Mouse (Mus musculus): ENCODE data around the gene Cox7a2. TPM values are rescaled to one million over a fixed set of nuclear protein-coding genes. Genes with fewer than 3 reads are reported as not detected.
A peak's percentile ranks its signal among the peaks of the same experiment; 100 is the strongest.

Cox7a2 gene
- polyA plus RNA-seq, 1 experiment from 2014 or later: 965 TPM

- Histone ChIP-seq H3K36me3 (ENCODE audit: control insufficient read depth, insufficient read depth, low read length) (no peaks in the 10 kb centered on the region), H3K4me3 (ENCODE audit: low read depth, low read length) (no peak overlapping the region), H3K4me2 (replicated peaks; ENCODE audit: low read depth) (no peak overlapping the region), H3K27me3 (ENCODE audit: control insufficient read depth, insufficient read depth, low read length) (no peaks in the 10 kb centered on the region), H3K27ac (replicated peaks) (no peak overlapping the region), H3K9me3 (ENCODE audit: control insufficient read depth, low read length) (no peaks in the 10 kb centered on the region), H3K9ac (ENCODE audit: low read length) (no peak overlapping the region), H3K4me1 (replicated peaks; ENCODE audit: control insufficient read depth, insufficient read depth) (no peaks in the 10 kb centered on the region)
- DNase-seq (ENCODE audit: low spot score) (no peak), ATAC-seq (ENCODE audit: low FRiP score, low TSS enrichment) (no peak)
- 32% methylated on average over 5 of the region's 5 CpGs for WGBS
- TF ChIP-seq CTCF (IDR thresholded peaks at IDR 0.05; ENCODE audit: low read depth) (peak; percentile 81), EP300 (optimal IDR thresholded peaks at IDR 0.05) (no peak)
Observed at GRCm38 (mm10) chr9:79723090-79723489, 36.6 kb downstream of the Cox7a2 start.

DNA sequence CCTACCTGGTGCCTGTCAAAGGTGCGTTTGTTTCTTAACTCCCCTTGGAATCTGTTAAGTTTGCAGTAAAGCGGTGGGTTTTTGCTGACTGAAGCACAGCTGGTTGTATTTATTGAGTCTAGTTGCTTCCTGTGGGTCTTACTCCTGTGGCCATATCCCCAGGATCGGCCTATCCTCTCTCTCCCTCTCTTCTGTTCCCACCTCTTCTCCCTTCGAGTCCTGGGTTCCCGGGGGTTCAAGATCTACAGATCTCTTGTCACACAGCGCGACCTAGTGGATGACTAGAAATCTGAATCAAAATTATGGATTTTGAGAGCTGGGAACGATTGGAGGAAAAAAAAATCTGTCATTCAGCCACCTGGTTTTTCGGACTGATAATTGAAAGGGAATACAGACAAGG is 38.6 kb downstream of the Cox7a2 start:
- Histone ChIP-seq H3K9me3 (ENCODE audit: control insufficient read depth, low read length) (no peaks in the 10 kb centered on the region), H3K4me2 (replicated peaks; ENCODE audit: low read depth) (no peak overlapping the region), H3K27ac (replicated peaks) (no peak overlapping the region), H3K36me3 (ENCODE audit: control insufficient read depth, insufficient read depth, low read length) (no peaks in the 10 kb centered on the region), H3K27me3 (ENCODE audit: control insufficient read depth, insufficient read depth, low read length) (no peaks in the 10 kb centered on the region), H3K4me1 (replicated peaks; ENCODE audit: control insufficient read depth, insufficient read depth) (no peaks in the 10 kb centered on the region), H3K9ac (ENCODE audit: low read length) (no peak overlapping the region), H3K4me3 (ENCODE audit: low read depth, low read length) (no peak overlapping the region)
- peak; percentile 46 for DNase-seq (ENCODE audit: low spot score)
- WGBS: 12% methylated on average over 9 of the region's 9 CpGs
- no peak for ATAC-seq (ENCODE audit: low FRiP score, low TSS enrichment)
- TF ChIP-seq CTCF (IDR thresholded peaks at IDR 0.05; ENCODE audit: low read depth): peak; percentile 83
- no peak for TF ChIP-seq EP300 (optimal IDR thresholded peaks at IDR 0.05)

DNA sequence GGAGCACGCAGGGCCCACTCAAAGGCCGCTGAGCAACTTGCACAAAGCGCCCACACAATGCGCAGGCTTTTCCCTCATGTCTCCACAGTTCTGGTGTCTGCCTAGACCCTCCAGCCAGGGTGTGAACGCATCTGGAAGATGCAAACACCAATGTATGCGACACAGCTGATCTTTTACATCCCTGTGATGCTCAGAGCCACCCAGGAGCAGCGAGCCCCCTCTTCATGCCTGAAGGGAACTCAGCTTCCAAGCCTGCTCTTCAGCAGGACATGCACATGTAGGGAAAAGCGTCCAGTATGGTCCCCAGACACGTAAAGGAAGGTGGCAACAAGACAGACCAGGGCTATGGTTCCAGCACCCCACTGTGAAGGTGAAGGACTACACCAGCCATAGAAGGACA is 39.5 kb downstream of the Cox7a2 start:
- ATAC-seq (ENCODE audit: low FRiP score, low TSS enrichment) (no peak), DNase-seq (ENCODE audit: low spot score) (no peak)
- H3K27me3 ChIP-seq (ENCODE audit: control insufficient read depth, insufficient read depth, low read length): no peaks in the 10 kb centered on the region
- no peaks in the 10 kb centered on the region for H3K4me1 ChIP-seq (replicated peaks; ENCODE audit: control insufficient read depth, insufficient read depth)
- H3K4me3 ChIP-seq (ENCODE audit: low read depth, low read length): no peak overlapping the region
- no peaks in the 10 kb centered on the region for H3K36me3 ChIP-seq (ENCODE audit: control insufficient read depth, insufficient read depth, low read length)
- H3K27ac ChIP-seq (replicated peaks): no peak overlapping the region
- TF ChIP-seq EP300 (optimal IDR thresholded peaks at IDR 0.05) (no peak), CTCF (IDR thresholded peaks at IDR 0.05; ENCODE audit: low read depth) (no peak)
- WGBS: 71% methylated on average over 9 of the region's 9 CpGs
- H3K9me3 ChIP-seq (ENCODE audit: control insufficient read depth, low read length): no peaks in the 10 kb centered on the region
- no peak overlapping the region for H3K9ac ChIP-seq (ENCODE audit: low read length)
- H3K4me2 ChIP-seq (replicated peaks; ENCODE audit: low read depth): no peak overlapping the region

DNA sequence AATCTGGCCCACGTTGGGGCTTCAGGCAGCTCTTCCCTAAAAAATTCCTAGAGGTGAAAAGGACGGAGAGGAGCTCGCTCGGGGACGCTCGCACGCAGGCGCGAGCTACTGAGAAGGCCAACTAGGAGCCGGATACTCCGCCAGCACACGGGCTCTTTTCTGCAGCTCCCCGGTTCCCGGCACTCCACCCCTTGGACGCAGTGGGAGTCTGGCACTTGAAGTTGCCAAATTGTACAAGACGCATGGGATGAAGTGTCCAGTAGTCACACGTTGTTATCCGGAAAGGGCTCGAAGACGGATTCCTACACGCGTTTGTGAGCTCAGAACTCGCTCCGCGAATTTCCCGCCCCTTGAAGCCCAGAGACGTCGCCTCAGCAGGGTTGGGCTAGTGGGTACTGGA is 40.2 kb downstream of the Cox7a2 start:
- TF ChIP-seq CTCF (IDR thresholded peaks at IDR 0.05; ENCODE audit: low read depth) (peak; percentile 7; the same call in 1 of the 2 replicates), EP300 (optimal IDR thresholded peaks at IDR 0.05) (no peak)
- Histone ChIP-seq H3K9me3 (ENCODE audit: control insufficient read depth, low read length) (no peaks in the 10 kb centered on the region), H3K27ac (replicated peaks) (no peak overlapping the region)

GRCm38 (mm10) chr9:79718481-79719370 is 41.0 kb downstream of the Cox7a2 start, which contains the start of gene Col12a1:
Gene Col12a1 (minus strand): TSS chr9:79718831.
- TF ChIP-seq CTCF (IDR thresholded peaks at IDR 0.05; ENCODE audit: low read depth) (peak; percentile 18), EP300 (optimal IDR thresholded peaks at IDR 0.05) (no peak)
- peak within 1 kb of the TSS; percentile 83 for H3K27ac ChIP-seq (replicated peaks)
- no peaks in the 10 kb centered on the region for H3K36me3 ChIP-seq (ENCODE audit: control insufficient read depth, insufficient read depth, low read length)
- H3K9ac ChIP-seq (ENCODE audit: low read length): peak within 1 kb of the TSS; percentile 72
- no peaks in the 10 kb centered on the region for H3K4me1 ChIP-seq (replicated peaks; ENCODE audit: control insufficient read depth, insufficient read depth)
- DNase-seq (ENCODE audit: low spot score) (peak; percentile 63), ATAC-seq (ENCODE audit: low FRiP score, low TSS enrichment) (peak; percentile 75)
- H3K9me3 ChIP-seq (ENCODE audit: control insufficient read depth, low read length): no peaks in the 10 kb centered on the region
- H3K27me3 ChIP-seq (ENCODE audit: control insufficient read depth, insufficient read depth, low read length): no peaks in the 10 kb centered on the region
- H3K4me3 ChIP-seq (ENCODE audit: low read depth, low read length): peak within 1 kb of the TSS; percentile 62
- H3K4me2 ChIP-seq (replicated peaks; ENCODE audit: low read depth): peak within 1 kb of the TSS; percentile 79
- under 1% methylated on average over 64 of the region's 64 CpGs for WGBS

More for the DNA sequence above, 40.2 kb downstream of the Cox7a2 start:
- ATAC-seq (ENCODE audit: low FRiP score, low TSS enrichment): peak; percentile 46
- no peak overlapping the region; the same call in 1 of the 2 replicates for H3K9ac ChIP-seq (ENCODE audit: low read length)
- no peaks in the 10 kb centered on the region for H3K4me1 ChIP-seq (replicated peaks; ENCODE audit: control insufficient read depth, insufficient read depth)
- no peaks in the 10 kb centered on the region for H3K27me3 ChIP-seq (ENCODE audit: control insufficient read depth, insufficient read depth, low read length)
- peak; percentile 39 for DNase-seq (ENCODE audit: low spot score)
- peak overlapping the region; percentile 79 for H3K4me2 ChIP-seq (replicated peaks; ENCODE audit: low read depth)
- H3K4me3 ChIP-seq (ENCODE audit: low read depth, low read length): peak overlapping the region; percentile 62
- H3K36me3 ChIP-seq (ENCODE audit: control insufficient read depth, insufficient read depth, low read length): no peaks in the 10 kb centered on the region
- 4% methylated on average over 28 of the region's 28 CpGs for WGBS
